Mouse (Mus musculus): ENCODE data around the gene Gramd1c. TPM values are rescaled to one million over a fixed set of nuclear protein-coding genes. Genes with fewer than 3 reads are reported as not detected.
A peak's percentile ranks its signal among the peaks of the same experiment; 100 is the strongest.

Gramd1c gene
- polyA plus RNA-seq, 1 experiment = not detected

GRCm38 (mm10) chr16:44011010-44011409 is 52.1 kb downstream of the Gramd1c start:
- no peaks in the 10 kb centered on the region for H3K36me3 ChIP-seq (ENCODE audit: control insufficient read depth)
- H3K9me3 ChIP-seq (ENCODE audit: control insufficient read depth, low read length) = no peaks in the 10 kb centered on the region
- H3K4me3 ChIP-seq (replicated peaks) = no peak overlapping the region
- TF ChIP-seq TAL1 (IDR thresholded peaks at IDR 0.05; ENCODE audit: low read length) (no peak), GATA1 (IDR thresholded peaks at IDR 0.05; ENCODE audit: low read length) (no peak)
- H3K4me1 ChIP-seq (ENCODE audit: control insufficient read depth) = peaks cover 7% of the 10 kb centered on the region
- no peaks in the 10 kb centered on the region for H3K27me3 ChIP-seq (ENCODE audit: control insufficient read depth)

- TF ChIP-seq TAL1 (IDR thresholded peaks at IDR 0.05; ENCODE audit: low read length) (no peak), GATA1 (IDR thresholded peaks at IDR 0.05; ENCODE audit: low read length) (no peak)
- Histone ChIP-seq H3K4me1 (ENCODE audit: control insufficient read depth) (no peaks in the 10 kb centered on the region), H3K36me3 (ENCODE audit: control insufficient read depth) (no peaks in the 10 kb centered on the region), H3K27me3 (ENCODE audit: control insufficient read depth) (no peaks in the 10 kb centered on the region), H3K9me3 (ENCODE audit: control insufficient read depth, low read length) (no peaks in the 10 kb centered on the region), H3K4me3 (replicated peaks) (no peak overlapping the region)
These were observed 61.1 kb downstream of the Gramd1c start for GRCm38 (mm10) chr16:44002086-44002485.

GRCm38 (mm10) chr16:43999541-43999940 is 63.6 kb downstream of the Gramd1c start:
- Histone ChIP-seq H3K4me3 (replicated peaks) (no peak overlapping the region), H3K4me1 (ENCODE audit: control insufficient read depth) (no peaks in the 10 kb centered on the region), H3K36me3 (ENCODE audit: control insufficient read depth) (no peaks in the 10 kb centered on the region), H3K27me3 (ENCODE audit: control insufficient read depth) (no peaks in the 10 kb centered on the region), H3K9me3 (ENCODE audit: control insufficient read depth, low read length) (no peaks in the 10 kb centered on the region)
- TF ChIP-seq TAL1 (IDR thresholded peaks at IDR 0.05; ENCODE audit: low read length) = no peak
- no peak for TF ChIP-seq GATA1 (IDR thresholded peaks at IDR 0.05; ENCODE audit: low read length)

GRCm38 (mm10) chr16:43999111-43999510 is 64.0 kb downstream of the Gramd1c start:
- Histone ChIP-seq H3K4me3 (replicated peaks) (no peak overlapping the region), H3K9me3 (ENCODE audit: control insufficient read depth, low read length) (no peaks in the 10 kb centered on the region), H3K4me1 (ENCODE audit: control insufficient read depth) (no peaks in the 10 kb centered on the region), H3K36me3 (ENCODE audit: control insufficient read depth) (no peaks in the 10 kb centered on the region), H3K27me3 (ENCODE audit: control insufficient read depth) (no peaks in the 10 kb centered on the region)
- no peak for TF ChIP-seq GATA1 (IDR thresholded peaks at IDR 0.05; ENCODE audit: low read length)
- no peak for TF ChIP-seq TAL1 (IDR thresholded peaks at IDR 0.05; ENCODE audit: low read length)

- Histone ChIP-seq H3K36me3 (ENCODE audit: control insufficient read depth) (no peaks in the 10 kb centered on the region), H3K9me3 (ENCODE audit: control insufficient read depth, low read length) (no peaks in the 10 kb centered on the region), H3K27me3 (ENCODE audit: control insufficient read depth) (no peaks in the 10 kb centered on the region), H3K4me3 (replicated peaks) (no peak overlapping the region), H3K4me1 (ENCODE audit: control insufficient read depth) (no peaks in the 10 kb centered on the region)
- no peak for TF ChIP-seq GATA1 (IDR thresholded peaks at IDR 0.05; ENCODE audit: low read length)
- TF ChIP-seq TAL1 (IDR thresholded peaks at IDR 0.05; ENCODE audit: low read length) = no peak
These were observed 68.5 kb downstream of the Gramd1c start for GRCm38 (mm10) chr16:43994623-43995022.

GRCm38 (mm10) chr16:43986299-43986698 is 76.8 kb downstream of the Gramd1c start:
- Histone ChIP-seq H3K36me3 (ENCODE audit: control insufficient read depth) (no peaks in the 10 kb centered on the region), H3K4me3 (replicated peaks) (no peak overlapping the region), H3K9me3 (ENCODE audit: control insufficient read depth, low read length) (no peaks in the 10 kb centered on the region), H3K27me3 (ENCODE audit: control insufficient read depth) (no peaks in the 10 kb centered on the region), H3K4me1 (ENCODE audit: control insufficient read depth) (no peaks in the 10 kb centered on the region)
- TF ChIP-seq GATA1 (IDR thresholded peaks at IDR 0.05; ENCODE audit: low read length) (no peak), TAL1 (IDR thresholded peaks at IDR 0.05; ENCODE audit: low read length) (no peak)

GRCm38 (mm10) chr16:43980110-43980609 is 83.0 kb downstream of the Gramd1c start:
- Histone ChIP-seq H3K9me3 (ENCODE audit: control insufficient read depth, low read length) (no peaks in the 10 kb centered on the region), H3K4me3 (replicated peaks) (peak overlapping the region; percentile 66), H3K27me3 (ENCODE audit: control insufficient read depth) (peaks cover 23% of the 10 kb centered on the region), H3K4me1 (ENCODE audit: control insufficient read depth) (peaks cover 11% of the 10 kb centered on the region), H3K36me3 (ENCODE audit: control insufficient read depth) (no peaks in the 10 kb centered on the region)
- no peak for TF ChIP-seq GATA1 (IDR thresholded peaks at IDR 0.05; ENCODE audit: low read length)
- TF ChIP-seq TAL1 (IDR thresholded peaks at IDR 0.05; ENCODE audit: low read length) = no peak

GRCm38 (mm10) chr16:43979328-43980109 is 83.6 kb downstream of the Gramd1c start, which contains the start of gene Zdhhc23:
Gene Zdhhc23, minus strand, starts transcription at chr16:43979791.
- peak within 1 kb of the TSS; percentile 66 for H3K4me3 ChIP-seq (replicated peaks)

GRCm38 (mm10) chr16:43979010-43979327 is 84.2 kb downstream of the Gramd1c start:
- H3K4me3 ChIP-seq (replicated peaks) = peak overlapping the region; percentile 66
- H3K36me3 ChIP-seq (ENCODE audit: control insufficient read depth) = no peaks in the 10 kb centered on the region
- H3K4me1 ChIP-seq (ENCODE audit: control insufficient read depth) = peaks cover 11% of the 10 kb centered on the region
- peaks cover 23% of the 10 kb centered on the region for H3K27me3 ChIP-seq (ENCODE audit: control insufficient read depth)
- H3K9me3 ChIP-seq (ENCODE audit: control insufficient read depth, low read length) = no peaks in the 10 kb centered on the region
- TF ChIP-seq GATA1 (IDR thresholded peaks at IDR 0.05; ENCODE audit: low read length) = no peak
- no peak for TF ChIP-seq TAL1 (IDR thresholded peaks at IDR 0.05; ENCODE audit: low read length)

More at GRCm38 (mm10) chr16:43979328-43980109, 83.6 kb downstream of the Gramd1c start, which contains the start of gene Zdhhc23:
- peaks cover 23% of the 10 kb centered on the region for H3K27me3 ChIP-seq (ENCODE audit: control insufficient read depth)
- no peaks in the 10 kb centered on the region for H3K9me3 ChIP-seq (ENCODE audit: control insufficient read depth, low read length)
- peaks cover 11% of the 10 kb centered on the region for H3K4me1 ChIP-seq (ENCODE audit: control insufficient read depth)
- no peak for TF ChIP-seq GATA1 (IDR thresholded peaks at IDR 0.05; ENCODE audit: low read length)
- TF ChIP-seq TAL1 (IDR thresholded peaks at IDR 0.05; ENCODE audit: low read length) = no peak
- no peaks in the 10 kb centered on the region for H3K36me3 ChIP-seq (ENCODE audit: control insufficient read depth)
